Mouse (Mus musculus) brain, embryonic 14.5 days (tissue): ENCODE measurements at regions not wholly inside any gene's neighbourhood (a gene's known extent, or its start where the extent isn't known, plus 50 kb on each side); places are given as distances from the start of the nearest gene placed in this dataset.
A peak's percentile ranks its signal among the peaks of the same experiment; 100 is the strongest.

ENCODE experiments used
- DNase-seq: peaks from one replicate; pipeline ENCODE4 v3.0.0-alpha.2; 2011; ENCODE audit warnings: low read depth
- CTCF ChIP-seq: fragments of 200-500 bp; IDR thresholded peaks from 2 replicates; pipeline ENCODE4 v1.5.1; 2012; ENCODE audit warnings: inconsistent platforms, mild to moderate bottlenecking, moderate library complexity, borderline replicate concordance; ENCODE audit not compliant: insufficient read depth, insufficient read length; ENCODE audit errors: extremely low read depth
- POLR2A ChIP-seq: fragments of 200-500 bp; IDR thresholded peaks from 2 replicates; pipeline ENCODE4 v1.6.1; 2012; ENCODE audit warnings: mild to moderate bottlenecking, inconsistent platforms, borderline replicate concordance; ENCODE audit not compliant: poor library complexity, insufficient read depth, insufficient read length, severe bottlenecking; ENCODE audit errors: extremely low read depth

DNA sequence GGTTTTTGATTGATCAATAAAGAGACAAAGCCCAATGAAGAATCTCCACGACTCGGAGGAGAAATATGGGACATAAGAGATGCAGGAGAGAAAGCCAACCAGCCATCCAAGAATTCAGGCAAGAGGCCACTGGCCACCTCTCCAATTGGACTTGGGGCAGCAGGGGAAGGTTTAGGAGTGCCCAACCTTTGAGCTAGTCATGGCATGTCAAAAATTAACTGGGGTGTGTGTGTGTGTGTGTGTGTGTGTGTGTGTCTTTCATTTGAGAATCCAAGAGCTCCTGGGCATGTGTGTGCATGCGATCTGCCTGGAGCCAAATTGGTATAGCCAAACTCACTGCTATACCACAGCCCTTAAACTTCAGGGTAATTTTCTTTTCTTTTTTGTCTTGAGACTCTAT lies 51.6 kb upstream of the Cecr2 start:
- DNase-seq, result no peak
- no peak for TF ChIP-seq CTCF
- TF ChIP-seq POLR2A, result no peak

- DNase-seq, result no peak
- no peak for TF ChIP-seq CTCF
- TF ChIP-seq POLR2A, result no peak
Measured at GRCm38 (mm10) chr6:120612346-120612745, 53.8 kb upstream of the Cecr2 start.

DNA sequence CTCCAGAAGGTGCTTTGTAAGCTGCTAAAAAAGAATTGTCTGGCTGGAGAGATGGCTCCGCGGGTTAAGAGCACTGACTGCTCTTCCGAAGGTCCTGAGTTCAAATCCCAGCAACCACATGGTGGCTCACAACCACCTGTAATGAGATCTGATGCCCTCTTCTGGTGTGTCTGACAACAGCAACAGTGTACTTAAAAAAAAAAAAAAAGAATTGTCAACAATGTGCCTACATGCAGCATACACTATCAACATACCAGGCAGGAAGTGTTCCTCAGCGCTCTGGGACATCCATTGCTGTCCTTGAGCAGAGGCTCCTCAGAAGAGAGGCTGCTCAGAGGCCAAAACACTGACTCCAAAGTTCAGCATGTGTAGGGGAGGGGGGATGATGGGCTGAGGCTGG lies 56.3 kb upstream of the Cecr2 start:
- TF ChIP-seq CTCF (no peak), POLR2A (no peak)
- no peak for DNase-seq

GRCm38 (mm10) chr6:120605471-120605870 lies 60.7 kb upstream of the Cecr2 start:
- no peak for TF ChIP-seq CTCF
- no peak for TF ChIP-seq POLR2A
- DNase-seq, result no peak

DNA sequence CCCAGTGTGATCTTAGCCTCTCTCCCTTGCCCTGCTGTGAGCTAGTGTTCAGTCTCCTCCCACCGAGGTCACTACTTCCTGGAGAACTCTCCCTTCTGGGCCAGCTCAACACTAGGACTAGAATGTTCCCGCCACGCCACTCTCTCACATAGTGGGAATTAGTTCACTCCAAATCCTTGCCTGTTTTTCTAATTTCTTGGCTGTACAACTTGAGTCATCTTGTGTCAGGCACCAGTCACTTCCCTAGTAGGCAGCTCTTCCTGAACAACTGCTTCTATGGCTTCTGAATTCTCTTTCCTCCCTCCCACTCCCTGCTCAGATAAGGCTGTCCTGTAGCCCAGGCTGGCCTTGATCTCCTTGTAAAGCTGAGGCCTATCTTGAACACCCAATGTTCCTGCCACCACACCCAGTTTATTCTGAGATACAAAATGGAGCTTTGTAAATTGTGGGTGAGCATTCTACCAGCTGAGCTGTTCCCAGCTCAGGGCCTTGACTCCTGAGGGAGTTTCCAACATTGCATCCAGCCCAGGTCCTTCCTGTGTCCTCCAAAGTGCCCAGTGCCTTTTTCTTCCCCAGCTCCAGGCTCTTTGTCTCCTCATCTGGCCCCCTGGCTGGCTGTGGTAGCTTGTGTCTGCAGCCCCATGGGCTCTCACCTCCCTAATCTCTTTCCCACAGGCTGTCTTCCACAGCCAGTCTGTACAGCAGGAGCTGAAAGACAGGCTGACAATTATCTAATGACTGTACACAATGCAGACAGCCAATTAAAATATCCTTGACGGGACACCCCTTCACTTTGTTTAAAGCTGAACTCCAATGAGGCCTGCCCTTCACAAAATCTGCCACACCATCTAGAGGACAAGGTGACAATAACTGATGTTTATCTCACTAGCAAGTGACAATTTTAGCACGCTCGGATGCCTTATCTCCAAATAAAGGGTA lies 61.9 kb upstream of the Cecr2 start:
- peak; percentile 82 for DNase-seq

GRCm38 (mm10) chr6:120603454-120603853 lies 62.7 kb upstream of the Cecr2 start:
- TF ChIP-seq CTCF (peak; percentile 42), POLR2A (no peak)
- DNase-seq, result peak; percentile 52

More for the DNA sequence above, 61.9 kb upstream of the Cecr2 start:
- TF ChIP-seq POLR2A (no peak), CTCF (no peak)

DNA sequence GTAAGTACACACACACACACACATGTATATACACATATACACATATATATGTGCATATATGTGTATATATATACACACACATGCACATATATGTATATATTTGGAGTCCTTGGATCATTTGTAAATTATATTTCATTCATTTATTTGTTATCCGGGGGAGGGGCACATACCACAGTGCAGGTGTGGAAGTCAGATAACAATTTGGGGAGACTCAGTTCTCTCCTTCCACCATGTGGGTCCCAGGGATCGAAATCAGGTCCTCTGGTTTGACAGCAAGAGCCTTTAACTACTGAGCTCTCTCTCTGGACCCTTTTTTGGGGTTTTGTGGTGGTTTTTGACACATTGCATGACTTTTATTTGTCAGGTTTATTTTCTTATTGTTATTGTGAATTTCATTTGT lies 65.8 kb upstream of the Cecr2 start:
- DNase-seq, result no peak
- no peak for TF ChIP-seq POLR2A
- no peak for TF ChIP-seq CTCF

- no peak for TF ChIP-seq POLR2A
- no peak for DNase-seq
Measured at GRCm38 (mm10) chr6:120598471-120598870, 67.4 kb upstream of the Hdhd5 start.

- DNase-seq, result no peak
- TF ChIP-seq POLR2A (no peak), CTCF (peak; percentile 23; the same call in 1 of the 2 replicates)
Measured at GRCm38 (mm10) chr6:120597887-120598286, 66.8 kb upstream of the Hdhd5 start.

- TF ChIP-seq POLR2A, result no peak
- no peak for TF ChIP-seq CTCF
- DNase-seq, result no peak
Measured at GRCm38 (mm10) chr6:120596717-120597116, 65.6 kb upstream of the Hdhd5 start.

DNA sequence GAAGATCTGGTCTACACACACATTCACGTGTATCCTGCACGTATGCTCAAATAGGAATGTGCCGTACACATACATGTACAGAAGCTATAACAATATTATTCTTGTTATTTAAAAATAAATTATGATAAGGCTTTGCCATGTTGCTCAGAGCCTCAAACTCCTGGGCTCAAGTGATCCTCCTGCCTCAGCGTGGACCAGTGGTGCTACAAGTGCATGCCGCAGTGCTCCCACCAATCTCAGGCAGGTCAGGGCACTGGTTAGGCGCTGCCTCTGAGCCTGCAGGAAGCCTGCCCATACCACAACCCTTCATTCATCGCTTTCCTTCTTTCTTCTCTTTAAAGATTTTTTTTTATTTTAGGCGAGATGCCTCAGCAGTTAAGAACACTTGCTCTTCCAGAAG lies 63.3 kb upstream of the Hdhd5 start:
- TF ChIP-seq POLR2A, result no peak
- TF ChIP-seq CTCF, result no peak
- no peak for DNase-seq

- TF ChIP-seq CTCF (no peak), POLR2A (no peak)
- DNase-seq, result peak; percentile 76
Measured at GRCm38 (mm10) chr6:120592705-120593104, 61.6 kb upstream of the Hdhd5 start.

- TF ChIP-seq CTCF, result no peak
- no peak for TF ChIP-seq POLR2A
- DNase-seq, result peak; percentile 75
Measured at GRCm38 (mm10) chr6:120592031-120592681, 61.0 kb upstream of the Hdhd5 start.
